Mouse (Mus musculus) B cell, adult 62 days (primary cell): Measurements from ENCODE around the gene Gm9602. TPM values are rescaled to one million over a fixed set of nuclear protein-coding genes. Genes with fewer than 3 reads are reported as not detected.

Experiments used
- total RNA-seq: library from RNA; stranded (reverse); gene quantifications from 4 replicates; pipeline ENCODE4 v1.2.4, GENCODE M21; 2023

The Gm9602 gene
- total RNA-seq = not detected in 4 replicates

DNA sequence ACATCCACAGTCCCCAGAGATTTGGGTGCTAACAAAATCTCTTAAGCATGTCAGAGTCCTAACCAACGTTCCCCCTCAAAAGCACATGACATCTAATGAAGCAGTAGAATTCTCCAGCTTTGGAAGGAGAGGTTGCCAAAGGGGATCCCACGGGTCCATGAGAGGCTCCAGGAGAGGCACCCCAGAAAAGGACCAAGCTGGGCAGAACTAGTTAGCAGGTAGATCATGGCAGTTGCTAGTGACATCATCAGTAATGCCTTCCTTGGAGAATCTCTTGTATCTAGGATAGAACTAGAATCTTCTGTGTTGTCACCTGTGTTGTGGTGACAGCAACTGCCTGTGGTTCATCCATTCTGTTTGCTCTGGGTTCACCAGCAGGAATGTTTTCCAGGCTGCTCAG is at the start of gene Gm9602:
Gene Gm9602, plus strand, starts transcription at position 301 of the 400 bp plus-strand sequence.

Other genes starting within 250 kb of the Gm9602 start
- not detected in 4 replicates for gene Gm3047, start 220.9 kb upstream of the Gm9602 start, total RNA-seq
- not detected in 4 replicates for gene Gm8159, start 144.0 kb upstream of the Gm9602 start, total RNA-seq
- gene Gm3239, start 112.1 kb upstream of the Gm9602 start, total RNA-seq = not detected in 4 replicates
- not detected in 4 replicates for gene Gm7876, start 67.1 kb upstream of the Gm9602 start, total RNA-seq
- not detected in 4 replicates for gene Gm3252, start 49.6 kb upstream of the Gm9602 start, total RNA-seq
- gene Gm3269, start 61.8 kb downstream of the Gm9602 start, total RNA-seq = not detected in 4 replicates
- not detected in 4 replicates for gene Gm3264, start 79.2 kb downstream of the Gm9602 start, total RNA-seq
- gene Gm3278, start 116.1 kb downstream of the Gm9602 start, total RNA-seq = not detected in 4 replicates
- not detected in 4 replicates for gene Gm8297, start 207.6 kb downstream of the Gm9602 start, total RNA-seq
- not detected in 4 replicates for gene Gm3298, start 239.6 kb downstream of the Gm9602 start, total RNA-seq